14 mouse cellular contexts compared by ENCODE assay signal in genomic region chr8:123431616-123432365, GRCm38 (mm10).
"Had no signal": no experiment of that assay in that cellular context is flagged by ENCODE, and none has a peak within 500 bp of the region (broad histone marks: within the 10 kb centered on the region; RNA-seq: fewer than 3 reads in every experiment).

No protein-coding gene starts in this region.

- DNase-seq: gastrocnemius, postnatal 14 days; gastrocnemius, postnatal 36 days; heart, adult 11 months; heart, adult 2 months; heart, postnatal 14 days; heart, postnatal 36 days; kidney, adult 11 months; kidney, adult 2 months; kidney, adult 9 months; kidney, postnatal 14 days; kidney, postnatal 36 days; layer of hippocampus, adult 9-11 months; layer of hippocampus, postnatal 36 days; left cerebral cortex, postnatal 4 days had no signal
